Mouse (Mus musculus) heart, postnatal 0 days (tissue): ENCODE measurements around the gene Tlx2. TPM values are rescaled to one million over a fixed set of nuclear protein-coding genes. Genes with fewer than 3 reads are reported as not detected.

ENCODE experiments used
- ATAC-seq: fragments of 200-750 bp; cut with Nextera tagmentation; 2 replicates; pipeline ENCODE4 v1.8.0; 2017; ENCODE audit warnings: low read depth, moderate number of reproducible peaks, moderate library complexity; ENCODE audit not compliant: insufficient read depth
- DNase-seq: peaks from one replicate; pipeline ENCODE4 v3.0.0-alpha.2; 2016; ENCODE audit warnings: low spot score
- H3K27ac ChIP-seq: fragments of 300-500 bp; sonication (generic); 2 replicates; pipeline ENCODE4 v1.5.1; 2014; ENCODE audit warnings: low read depth, mild to moderate bottlenecking
- H3K27me3 ChIP-seq: fragments of 300-500 bp; sonication (generic); 2 replicates; pipeline ENCODE4 v1.6.1; 2014; ENCODE audit warnings: low read length, mixed read lengths; ENCODE audit not compliant: control insufficient read depth, insufficient read depth
- H3K36me3 ChIP-seq: fragments of 300-500 bp; sonication (generic); replicated peaks from 2 replicates; pipeline ENCODE4 v1.6.1; 2014; ENCODE audit warnings: low read length, mixed read lengths; ENCODE audit not compliant: control insufficient read depth, insufficient read depth
- H3K4me1 ChIP-seq: fragments of 300-500 bp; sonication (generic); 2 replicates; pipeline ENCODE4 v1.6.1; 2014; ENCODE audit warnings: antibody characterized with exemption; ENCODE audit not compliant: control insufficient read depth, insufficient read depth
- H3K4me2 ChIP-seq: fragments of 300-500 bp; sonication (generic); 2 replicates; pipeline ENCODE4 v1.6.1; 2014; ENCODE audit warnings: low read depth, mild to moderate bottlenecking, low read length, moderate library complexity
- H3K4me3 ChIP-seq: fragments of 300-500 bp; sonication (generic); 2 replicates; pipeline ENCODE4 v1.5.1; 2014; ENCODE audit warnings: low read depth, low read length
- H3K9ac ChIP-seq: fragments of 300-500 bp; sonication (generic); replicated peaks from 2 replicates; pipeline ENCODE4 v1.6.1; 2014; ENCODE audit warnings: low read depth, low read length, mixed read lengths
- H3K9me3 ChIP-seq: fragments of 300-500 bp; sonication (generic); replicated peaks from 2 replicates; pipeline ENCODE4 v1.6.1; 2016; ENCODE audit warnings: low read length; ENCODE audit not compliant: control insufficient read depth
- CTCF ChIP-seq: IDR thresholded peaks from 2 replicates; pipeline ENCODE4 v1.5.1; 2016; ENCODE audit warnings: antibody characterized with exemption, control low read depth, low read depth
- EP300 ChIP-seq: IDR thresholded peaks from 2 replicates; pipeline ENCODE4 v1.6.1; 2016; ENCODE audit warnings: antibody characterized with exemption, low read depth
- WGBS: fragments of 180-500 bp; shearing (Covaris S2); extraction: QIAGEN DNeasy Blood & Tissue Kit; methylation state at CpG from one replicate; pipeline ENCODE4 v1.1.7; 2014; 5-methylcytosine and 5-hydroxymethylcytosine counted together
- polyA plus RNA-seq: library from polyadenylated mRNA; unstranded; fragments of >200 nt; fragmentation: Nextera tagmentation; extraction: Ambion mirVana; gene quantifications from 2 replicates; pipeline ENCODE4 v1.2.1, GENCODE M21; 2015
- total RNA-seq: library from RNA; depleted of rRNA; stranded (reverse); fragments of >200 nt; gene quantifications from 2 replicates; pipeline ENCODE4 v1.2.3, GENCODE M21; 2014; ENCODE audit warnings: low replicate concordance

The Tlx2 gene
- total and polyA plus RNA-seq, 2 experiments from 2014 or later, result not detected

- Histone ChIP-seq H3K9ac (no peak overlapping the region), H3K4me2 (peak overlapping the region; percentile 86)
- TF ChIP-seq CTCF (no peak), EP300 (no peak)
These were observed 38.0 kb downstream of the Tlx2 start for GRCm38 (mm10) chr6:83031921-83032590.

GRCm38 (mm10) chr6:83031111-83031510 lies 39.0 kb downstream of the Tlx2 start:
- WGBS, result 77% methylated on average over 7 of the region's 7 CpGs
- ATAC-seq (no peak), DNase-seq (no peak)
- H3K27me3 ChIP-seq, result peaks cover 17% of the 10 kb centered on the region
- no peak overlapping the region for H3K9ac ChIP-seq
- H3K4me1 ChIP-seq, result peaks cover 19% of the 10 kb centered on the region
- no peaks in the 10 kb centered on the region for H3K9me3 ChIP-seq
- no peaks in the 10 kb centered on the region for H3K36me3 ChIP-seq
- H3K4me2 ChIP-seq, result no peak overlapping the region
- no peak for TF ChIP-seq CTCF
- TF ChIP-seq EP300, result no peak
- H3K4me3 ChIP-seq, result no peak overlapping the region
- H3K27ac ChIP-seq, result no peak overlapping the region

More at GRCm38 (mm10) chr6:83031921-83032590, 38.0 kb downstream of the Tlx2 start:
- H3K4me3 ChIP-seq, result peak overlapping the region; percentile 72
- no peaks in the 10 kb centered on the region for H3K36me3 ChIP-seq
- no peak overlapping the region for H3K27ac ChIP-seq
- H3K4me1 ChIP-seq, result peaks cover 19% of the 10 kb centered on the region
- no peak for ATAC-seq
- H3K27me3 ChIP-seq, result peaks cover 20% of the 10 kb centered on the region
- WGBS, result 67% methylated on average over 18 of the region's 18 CpGs
- no peaks in the 10 kb centered on the region for H3K9me3 ChIP-seq
- no peak for DNase-seq

- no peak overlapping the region for H3K9ac ChIP-seq
- WGBS, result 57% methylated on average over 10 of the region's 10 CpGs
- ATAC-seq (no peak), DNase-seq (no peak)
- TF ChIP-seq CTCF (no peak), EP300 (no peak)
- no peaks in the 10 kb centered on the region for H3K9me3 ChIP-seq
- no peak overlapping the region for H3K27ac ChIP-seq
- H3K4me1 ChIP-seq, result peaks cover 19% of the 10 kb centered on the region
- no peak overlapping the region for H3K4me3 ChIP-seq
- H3K4me2 ChIP-seq, result no peak overlapping the region
- peaks cover 17% of the 10 kb centered on the region for H3K27me3 ChIP-seq
- no peaks in the 10 kb centered on the region for H3K36me3 ChIP-seq
These were observed 40.3 kb downstream of the Tlx2 start for GRCm38 (mm10) chr6:83029777-83030176.

DNA sequence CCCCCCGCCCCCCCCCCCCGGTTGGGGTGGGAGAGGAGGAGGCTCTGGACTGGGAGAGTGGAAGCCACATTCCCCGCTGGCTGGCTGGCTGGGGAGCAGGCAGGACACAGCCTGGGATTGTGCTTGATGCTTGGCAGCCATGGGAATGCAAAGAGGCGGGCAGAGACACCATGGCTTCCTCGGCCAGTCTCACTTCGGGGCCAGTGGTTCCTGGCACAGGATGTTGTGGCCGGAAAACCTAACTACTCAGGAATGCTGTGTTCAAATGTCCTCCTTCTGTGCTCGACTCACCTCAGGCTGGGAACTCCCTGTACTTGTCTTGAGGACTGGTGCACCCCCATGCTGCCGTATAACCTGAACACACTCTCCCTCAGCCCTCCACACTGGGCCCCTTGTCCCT lies 42.4 kb downstream of the Tlx2 start:
- no peak overlapping the region for H3K4me2 ChIP-seq

DNA sequence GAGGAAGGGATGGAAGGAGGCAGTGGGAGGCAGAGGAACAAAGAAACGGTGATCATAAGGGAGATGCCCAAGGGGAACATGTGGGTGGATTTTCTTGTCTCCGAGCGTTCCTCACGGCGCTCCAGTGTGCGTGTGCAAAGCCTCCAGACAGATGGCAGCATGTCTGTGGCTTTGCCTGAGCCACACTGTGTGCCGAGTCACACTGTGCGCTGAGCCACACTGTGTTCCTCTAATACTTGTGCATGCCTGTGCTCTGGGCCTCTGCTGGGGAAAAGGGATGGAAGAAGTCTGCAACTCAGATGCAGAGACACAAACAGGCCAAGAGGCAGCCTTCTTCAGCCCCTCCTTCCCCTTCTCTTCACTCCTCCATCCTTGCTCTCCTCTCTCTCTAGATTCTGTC lies 42.8 kb downstream of the Tlx2 start:
- TF ChIP-seq EP300 (no peak), CTCF (no peak)
- WGBS, result 73% methylated on average over 8 of the region's 8 CpGs

More for the DNA sequence above, 42.4 kb downstream of the Tlx2 start:
- H3K4me1 ChIP-seq, result peaks cover 9% of the 10 kb centered on the region
- H3K27me3 ChIP-seq, result peaks cover 17% of the 10 kb centered on the region
- WGBS, result 42% methylated on average over 7 of the region's 9 CpGs
- no peaks in the 10 kb centered on the region for H3K9me3 ChIP-seq
- ATAC-seq, result no peak
- H3K36me3 ChIP-seq, result no peaks in the 10 kb centered on the region
- no peak overlapping the region for H3K27ac ChIP-seq
- no peak for TF ChIP-seq EP300
- no peak for TF ChIP-seq CTCF
- no peak overlapping the region for H3K9ac ChIP-seq
- no peak for DNase-seq
- H3K4me3 ChIP-seq, result no peak overlapping the region

GRCm38 (mm10) chr6:83025221-83025620 lies 44.9 kb downstream of the Tlx2 start:
- 96% methylated on average over 4 of the region's 4 CpGs for WGBS
- Histone ChIP-seq H3K36me3 (no peaks in the 10 kb centered on the region), H3K9me3 (no peaks in the 10 kb centered on the region), H3K27ac (no peak overlapping the region), H3K27me3 (0 out of 2 replicates have a peak, but pooled peaks cover 6% of the 10 kb centered on the region), H3K9ac (no peak overlapping the region), H3K4me1 (peaks cover 2% of the 10 kb centered on the region; the same call in 1 of the 2 replicates), H3K4me3 (no peak overlapping the region), H3K4me2 (no peak overlapping the region)
- ATAC-seq (no peak), DNase-seq (no peak)
- TF ChIP-seq EP300 (no peak), CTCF (no peak)

More for the DNA sequence above, 42.8 kb downstream of the Tlx2 start:
- Histone ChIP-seq H3K4me1 (peaks cover 5% of the 10 kb centered on the region), H3K4me3 (no peak overlapping the region), H3K27me3 (peaks cover 15% of the 10 kb centered on the region), H3K4me2 (no peak overlapping the region), H3K9ac (no peak overlapping the region), H3K36me3 (no peaks in the 10 kb centered on the region), H3K9me3 (no peaks in the 10 kb centered on the region), H3K27ac (no peak overlapping the region)
- DNase-seq, result no peak
- ATAC-seq, result no peak
